Mouse (Mus musculus): ENCODE measurements around the gene Isca2.

DNA sequence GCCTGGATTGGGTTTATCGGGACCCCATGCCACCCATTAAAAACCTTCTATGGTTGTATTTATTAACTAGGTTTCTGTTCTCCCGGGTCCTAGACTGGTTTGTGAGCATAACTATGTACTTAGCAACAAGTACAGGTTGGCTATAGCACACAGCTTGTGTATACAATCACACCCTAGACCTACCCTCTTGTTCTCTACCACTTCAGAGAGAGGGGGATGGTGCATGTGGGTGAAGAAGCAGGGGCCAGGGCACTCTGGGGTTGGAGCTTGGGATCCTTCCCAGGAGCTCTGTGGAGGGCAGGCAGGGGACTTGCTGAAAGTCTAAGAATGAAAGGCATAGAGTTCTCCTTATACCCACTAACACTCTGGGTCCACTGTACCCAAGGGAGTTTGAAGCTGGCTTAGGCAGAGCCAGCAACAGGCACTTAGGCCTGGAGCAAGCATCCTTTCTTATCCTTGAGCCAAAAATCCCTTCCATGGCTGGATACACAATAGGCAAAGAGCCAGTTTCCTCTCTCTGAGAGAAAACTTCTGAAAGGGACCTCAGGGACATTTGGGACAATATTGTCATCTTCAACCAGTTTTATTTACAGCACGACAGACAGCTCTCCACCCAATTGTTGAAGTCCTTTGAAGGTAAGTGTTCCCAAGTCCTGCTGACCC, 41.7 kb downstream of the Isca2 start:
- TF ChIP-seq CTCF (IDR thresholded peaks at IDR 0.05; ENCODE audit: low read depth): no peak
- no peak for TF ChIP-seq EP300 (IDR thresholded peaks at IDR 0.05; ENCODE audit: low read depth)

Measured in heart, postnatal 0 days (tissue).